ENCODE assay signal across 8 mouse cellular contexts in genomic region chr11:6414751-6415550, GRCm38 (mm10). TPM values are rescaled to one million over a fixed set of nuclear protein-coding genes. Genes with fewer than 3 reads are reported as not detected.
A peak's percentile ranks its signal among the peaks of the same experiment; 100 is the strongest.
DNase-seq lines count a peak whose midpoint lies in the region; ATAC-seq lines count a peak whose summit lies in the region.

TSS of gene Ppia (plus strand) at chr11:6415443.

- DNase-seq in adrenal gland, adult 18-20 months (ENCODE audit: low spot score in 2 of 2), result no peak
- no peak for DNase-seq in adrenal gland, adult (ENCODE audit: inconsistent age in 2 of 2, low spot score in 1 of 2)
- DNase-seq in MN1 (ENCODE audit: low spot score), result peak; percentile 52
- peak; percentile 44 for DNase-seq in kidney, postnatal 14 days
- DNase-seq in lung, postnatal 25 days (ENCODE audit: low spot score), result peak; percentile 81
- DNase-seq in yolk sac, embryonic 10.5 days (ENCODE audit: low spot score), result peak; percentile 45

- ATAC-seq in embryonic facial prominence, embryonic 12.5 days (ENCODE audit: insufficient number of reproducible peaks, insufficient read depth, low FRiP score, low TSS enrichment), result peak; percentile 30
- ATAC-seq in heart, embryonic 11.5 days (replicated peaks; ENCODE audit: insufficient number of reproducible peaks, low FRiP score, low TSS enrichment), result peak; percentile 53

- H3K4me2 ChIP-seq in embryonic facial prominence, embryonic 12.5 days (replicated peaks), result peak within 1 kb of the TSS; percentile 94
- peak within 1 kb of the TSS; percentile 98 for H3K4me2 ChIP-seq in heart, embryonic 11.5 days

- peaks cover 16% of the 10 kb centered on the region for H3K36me3 ChIP-seq in embryonic facial prominence, embryonic 12.5 days
- peaks cover 14% of the 10 kb centered on the region for H3K36me3 ChIP-seq in heart, embryonic 11.5 days (ENCODE audit: control insufficient read depth, insufficient read depth, low read length)

- WGBS in embryonic facial prominence, embryonic 12.5 days, result 5% methylated on average over 21 of the region's 21 CpGs
- 11% methylated on average over 21 of the region's 21 CpGs for WGBS in heart, embryonic 11.5 days (ENCODE audit: insufficient replicate concordance)

- peak within 1 kb of the TSS; percentile 96 for H3K9ac ChIP-seq in embryonic facial prominence, embryonic 12.5 days
- H3K9ac ChIP-seq in heart, embryonic 11.5 days (ENCODE audit: low read depth, low read length), result peak within 1 kb of the TSS; percentile 99

- H3K4me3 ChIP-seq in embryonic facial prominence, embryonic 12.5 days, result peak within 1 kb of the TSS; percentile 76
- peak within 1 kb of the TSS; percentile 92 for H3K4me3 ChIP-seq in heart, embryonic 11.5 days (ENCODE audit: low read depth, low read length)

- H3K27me3 ChIP-seq in embryonic facial prominence, embryonic 12.5 days, result no peaks in the 10 kb centered on the region
- no peaks in the 10 kb centered on the region for H3K27me3 ChIP-seq in heart, embryonic 11.5 days (ENCODE audit: control insufficient read depth, insufficient read depth, low read length)

- peak within 1 kb of the TSS; percentile 98 for H3K27ac ChIP-seq in embryonic facial prominence, embryonic 12.5 days
- peak within 1 kb of the TSS; percentile 98 for H3K27ac ChIP-seq in heart, embryonic 11.5 days (ENCODE audit: low read depth, low read length)

- H3K9me3 ChIP-seq in embryonic facial prominence, embryonic 12.5 days, result no peaks in the 10 kb centered on the region
- H3K9me3 ChIP-seq in heart, embryonic 11.5 days (replicated peaks; ENCODE audit: control insufficient read depth, low read length), result no peaks in the 10 kb centered on the region

- peaks cover 25% of the 10 kb centered on the region for H3K4me1 ChIP-seq in embryonic facial prominence, embryonic 12.5 days
- peaks cover 20% of the 10 kb centered on the region for H3K4me1 ChIP-seq in heart, embryonic 11.5 days (ENCODE audit: control insufficient read depth, insufficient read depth, low read length)

RNA-seq across cellular contexts. Expression of gene Ppia, which starts in this region (rescaled TPM):
- 1,000 to 10,000 TPM; 1,645 to 1,705 TPM for total RNA-seq in adrenal gland, adult 18-20 months (2021)
- polyA plus RNA-seq in embryonic facial prominence, embryonic 12.5 days (2016; fragmentation: Nextera tagmentation; extraction: Ambion mirVana), result 5,090 and 5,096 TPM in 2 replicates
- 4,475 and 4,598 TPM in 2 replicates for polyA plus RNA-seq in heart, embryonic 11.5 days (2014; fragmentation: Nextera tagmentation; extraction: Ambion mirVana)

Comparison
In these comparisons a context has a peak if more than half of its experiments do, and no peak if none do; other contexts are left out.
1. DNase-seq: peak in MN1 (single experiment), kidney, postnatal 14 days (single experiment), lung, postnatal 25 days (single experiment) and yolk sac, embryonic 10.5 days (single experiment); none in adrenal gland, adult 18-20 months (0 of 2) and adrenal gland, adult (0 of 2).